Mouse (Mus musculus): ENCODE measurements around the gene Hsbp1.

DNA sequence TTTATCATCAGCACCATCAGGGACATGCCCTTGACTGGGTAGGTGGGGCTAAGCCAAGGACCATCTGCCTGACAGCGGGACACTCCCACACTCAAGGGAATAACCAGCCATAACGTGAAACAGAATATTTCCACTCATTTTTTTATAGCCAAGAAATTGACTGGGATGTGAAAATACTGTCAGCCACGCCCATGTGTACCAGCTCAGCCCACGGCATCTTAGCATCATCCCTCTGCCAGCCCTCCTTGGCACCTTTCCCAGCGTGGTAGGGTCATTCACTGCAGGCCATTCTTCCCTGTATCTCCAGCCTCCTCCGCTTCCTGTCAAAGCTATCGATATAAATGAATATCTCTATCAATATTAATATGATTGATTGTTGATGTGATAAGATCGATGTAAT, 40.1 kb upstream of the Hsbp1 start:
- TF ChIP-seq CTCF (IDR thresholded peaks at IDR 0.05; ENCODE audit: borderline replicate concordance, control insufficient read depth, extremely low read depth, insufficient read depth, low read length, poor library complexity) (no peak), POLR2A (IDR thresholded peaks at IDR 0.05; ENCODE audit: control insufficient read depth, extremely low read depth, insufficient read depth, low read length, poor library complexity) (no peak)
